Mouse (Mus musculus) testis, postnatal 10 days (tissue): ENCODE data around the gene Apela.
"Not testable (repeated sequence)": the region's sequence is repeated elsewhere in the genome, so short reads cannot be mapped to it uniquely, and the experiment has no call there.

Source experiments
- DNase-seq: peaks from one replicate; pipeline ENCODE4 v3.0.0; 2021; ENCODE audit warnings: low spot score

Gene Apela

GRCm38 (mm10) chr8:65022485-65022884, 14.7 kb downstream of the Apela start:
- DNase-seq = peak; percentile 84

- no peak for DNase-seq
Observed at GRCm38 (mm10) chr8:65018423-65018822, 18.7 kb downstream of the Apela start, which contains the start of the genes Trim61 and Trim60. Trim61 (minus strand) TSS chr8:65018523. Trim60 (minus strand) TSS chr8:65018584.

GRCm38 (mm10) chr8:65007616-65008015, 29.5 kb downstream of the Apela start:
- DNase-seq = not testable (repeated sequence)

- no peak for DNase-seq
Observed at GRCm38 (mm10) chr8:64998806-64999365, 38.2 kb downstream of the Apela start.

- no peak for DNase-seq
Observed at GRCm38 (mm10) chr8:64987731-64988130, 49.4 kb downstream of the Apela start, which contains the start of gene Trim75. Trim75 (minus strand) TSS chr8:64987831.

- DNase-seq = no peak
Observed at GRCm38 (mm10) chr8:64983150-64983897, 53.8 kb downstream of the Apela start.
